8 mouse cellular contexts compared by ENCODE assay signal in genomic region chr2:131203816-131204409, GRCm38 (mm10). TPM values are rescaled to one million over a fixed set of nuclear protein-coding genes. Genes with fewer than 3 reads are reported as not detected.
DNase-seq lines count a peak whose midpoint lies in the region; ATAC-seq and TF ChIP-seq lines count a peak whose summit lies in the region.
"Had no signal": no experiment of that assay in that cellular context is flagged by ENCODE, and none has a peak within 500 bp of the region (broad histone marks: within the 10 kb centered on the region; RNA-seq: fewer than 3 reads in every experiment).

No protein-coding gene starts in this region.

- no peak overlapping the region for H3K4me2 ChIP-seq in kidney, embryonic 16.5 days (replicated peaks; ENCODE audit: low read depth, low read length)
- no peak overlapping the region for H3K4me2 ChIP-seq in embryonic facial prominence, embryonic 14.5 days (ENCODE audit: low read depth, low read length)
- no peak overlapping the region for H3K4me2 ChIP-seq in midbrain, embryonic 11.5 days

- peaks cover 12% of the 10 kb centered on the region for H3K4me1 ChIP-seq in kidney, embryonic 16.5 days (ENCODE audit: insufficient read depth, low read length)
- H3K4me1 ChIP-seq in embryonic facial prominence, embryonic 14.5 days (ENCODE audit: control insufficient read depth, insufficient read depth, low read length) = peaks cover 14% of the 10 kb centered on the region
- H3K4me1 ChIP-seq in midbrain, embryonic 11.5 days (ENCODE audit: control insufficient read depth, insufficient read depth, low read length) = no peaks in the 10 kb centered on the region

- no peak for ATAC-seq in kidney, embryonic 16.5 days (ENCODE audit: low FRiP score, low TSS enrichment)
- 0 out of 2 replicates have a peak, but pooled peaks have one; percentile 1 for ATAC-seq in embryonic facial prominence, embryonic 14.5 days (ENCODE audit: low read depth)
- no peak for ATAC-seq in midbrain, embryonic 11.5 days (ENCODE audit: low FRiP score)

- WGBS in kidney, embryonic 16.5 days = 72% methylated on average over 6 of the region's 6 CpGs
- WGBS in embryonic facial prominence, embryonic 14.5 days = 71% methylated on average over 6 of the region's 6 CpGs
- WGBS in midbrain, embryonic 11.5 days = 89% methylated on average over 6 of the region's 6 CpGs

- H3K27me3 ChIP-seq in kidney, embryonic 16.5 days (ENCODE audit: insufficient read depth, low read length) = no peaks in the 10 kb centered on the region
- H3K27me3 ChIP-seq in C2C12 (ENCODE audit: control insufficient read depth, insufficient read depth, insufficient read length) = no peaks in the 10 kb centered on the region
- H3K27me3 ChIP-seq in embryonic facial prominence, embryonic 14.5 days (replicated peaks; ENCODE audit: control insufficient read depth, insufficient read depth, low read length) = no peaks in the 10 kb centered on the region
- no peaks in the 10 kb centered on the region for H3K27me3 ChIP-seq in midbrain, embryonic 11.5 days (ENCODE audit: control insufficient read depth, insufficient read depth, low read length)

- peak overlapping the region; percentile 80 for H3K27ac ChIP-seq in kidney, embryonic 16.5 days (ENCODE audit: low read length)
- H3K27ac ChIP-seq in embryonic facial prominence, embryonic 14.5 days (replicated peaks; ENCODE audit: low read depth, low read length) = peak overlapping the region; percentile 80
- no peak overlapping the region for H3K27ac ChIP-seq in midbrain, embryonic 11.5 days (ENCODE audit: low read depth, low read length)

- no peak overlapping the region for H3K4me3 ChIP-seq in kidney, embryonic 16.5 days (ENCODE audit: low read length)
- H3K4me3 ChIP-seq in C2C12 (ENCODE audit: insufficient read depth, poor library complexity, severe bottlenecking) = no peak overlapping the region
- H3K4me3 ChIP-seq in embryonic facial prominence, embryonic 14.5 days (ENCODE audit: low read depth, low read length) = no peak overlapping the region
- H3K4me3 ChIP-seq in midbrain, embryonic 11.5 days (ENCODE audit: low read depth, low read length) = no peak overlapping the region

- no peak for TF ChIP-seq CTCF in C2C12 (IDR thresholded peaks at IDR 0.05; ENCODE audit: control insufficient read depth, insufficient read depth, insufficient read length)

- no peak overlapping the region for H3ac ChIP-seq in C2C12 (ENCODE audit: control insufficient read depth, insufficient read length, low read depth)

- H3K9ac ChIP-seq in kidney, embryonic 16.5 days (replicated peaks; ENCODE audit: low read length) = no peak overlapping the region
- 0 out of 2 replicates have a peak overlapping the region, but pooled peaks have one; percentile 8 for H3K9ac ChIP-seq in embryonic facial prominence, embryonic 14.5 days (ENCODE audit: low read depth, low read length)
- H3K9ac ChIP-seq in midbrain, embryonic 11.5 days (ENCODE audit: low read length) = no peak overlapping the region

- H3K36me3 ChIP-seq in kidney, embryonic 16.5 days (ENCODE audit: insufficient read depth, low read length) = peaks cover 6% of the 10 kb centered on the region; the same call in 1 of the 2 replicates
- peaks cover 28% of the 10 kb centered on the region for H3K36me3 ChIP-seq in C2C12 (ENCODE audit: control insufficient read depth, insufficient read depth)
- 0 out of 2 replicates have a peak, but pooled peaks cover 4% of the 10 kb centered on the region for H3K36me3 ChIP-seq in embryonic facial prominence, embryonic 14.5 days (ENCODE audit: control insufficient read depth, insufficient read depth, low read length)
- H3K36me3 ChIP-seq in midbrain, embryonic 11.5 days (ENCODE audit: control insufficient read depth, insufficient read depth, low read length) = no peaks in the 10 kb centered on the region

- no peaks in the 10 kb centered on the region for H3K79me2 ChIP-seq in C2C12 (ENCODE audit: control insufficient read depth, insufficient read depth)

- no peak for DNase-seq in kidney, adult 18-20 months
- DNase-seq in embryonic facial prominence, embryonic 14.5 days (ENCODE audit: low spot score) = peak; percentile 15
- DNase-seq in lung, postnatal 10 days = peak; percentile 27
- no peak for DNase-seq in midbrain, embryonic 11.5 days (ENCODE audit: low spot score, missing footprints)
- no peak for DNase-seq in frontal cortex, postnatal 36 days (ENCODE audit: low spot score in 2 of 2)
- DNase-seq: cerebellum, adult 11 months had no signal

- no peaks in the 10 kb centered on the region for H3K9me3 ChIP-seq in kidney, embryonic 16.5 days (ENCODE audit: low read length)
- no peaks in the 10 kb centered on the region for H3K9me3 ChIP-seq in embryonic facial prominence, embryonic 14.5 days (ENCODE audit: control insufficient read depth, low read length)
- no peaks in the 10 kb centered on the region for H3K9me3 ChIP-seq in midbrain, embryonic 11.5 days (ENCODE audit: control insufficient read depth, low read length)

- no peaks in the 10 kb centered on the region for H3K79me3 ChIP-seq in C2C12 (ENCODE audit: low read depth)

TF ChIP-seq in C2C12, 6 proteins besides CTCF, POLR2A, EP300 and RAD21:
- TF ChIP-seq USF1 (IDR thresholded peaks at IDR 0.05; ENCODE audit: low read depth) = no peak
- no peak for TF ChIP-seq MAX (IDR thresholded peaks at IDR 0.05)
- TF ChIP-seq MYOD1 (IDR thresholded peaks at IDR 0.05; ENCODE audit: control insufficient read depth, insufficient read length, low read depth) = no peak
- peak; percentile 52 for TF ChIP-seq CEBPB (IDR thresholded peaks at IDR 0.05; ENCODE audit: low read depth)

RNA-seq across cellular contexts. Expression of gene Ap5s1, which starts 3.0 kb away (rescaled TPM):
- 30.2 and 30.9 TPM in 2 replicates for polyA plus RNA-seq in kidney, embryonic 16.5 days (2015; fragmentation: Nextera tagmentation; extraction: Ambion mirVana)
- 24.1 TPM for polyA plus RNA-seq in C2C12 (2012; fragmentation: generic; extraction: Trizol)
- polyA plus RNA-seq in embryonic facial prominence, embryonic 14.5 days (2014; fragmentation: Nextera tagmentation; extraction: Ambion mirVana) = 23.5 and 25.1 TPM in 2 replicates
- 26.6 and 29.4 TPM in 2 replicates for polyA plus RNA-seq in midbrain, embryonic 11.5 days (2014; fragmentation: Nextera tagmentation; extraction: Ambion mirVana)

RNA-seq across cellular contexts. Expression of gene Spef1, which starts 16.8 kb away (rescaled TPM):
- polyA plus RNA-seq in kidney, embryonic 16.5 days (2015; fragmentation: Nextera tagmentation; extraction: Ambion mirVana) = 3.3 and 4.7 TPM in 2 replicates
- 7.6 TPM for polyA plus RNA-seq in C2C12 (2012; fragmentation: generic; extraction: Trizol)
- 5.5 and 9.9 TPM in 2 replicates for polyA plus RNA-seq in embryonic facial prominence, embryonic 14.5 days (2014; fragmentation: Nextera tagmentation; extraction: Ambion mirVana)
- polyA plus RNA-seq in midbrain, embryonic 11.5 days (2014; fragmentation: Nextera tagmentation; extraction: Ambion mirVana) = 6.3 and 7.1 TPM in 2 replicates

RNA-seq across cellular contexts. Expression of gene Cdc25b, which starts 17.2 kb away (rescaled TPM):
- 73.8 and 87.0 TPM in 2 replicates for polyA plus RNA-seq in kidney, embryonic 16.5 days (2015; fragmentation: Nextera tagmentation; extraction: Ambion mirVana)
- polyA plus RNA-seq in C2C12 (2012; fragmentation: generic; extraction: Trizol) = 73.8 TPM
- 51.2 and 60.8 TPM in 2 replicates for polyA plus RNA-seq in embryonic facial prominence, embryonic 14.5 days (2014; fragmentation: Nextera tagmentation; extraction: Ambion mirVana)
- polyA plus RNA-seq in midbrain, embryonic 11.5 days (2014; fragmentation: Nextera tagmentation; extraction: Ambion mirVana) = 122 and 130 TPM in 2 replicates

RNA-seq across cellular contexts. Expression of gene Cenpb, which starts 24.0 kb away (rescaled TPM):
- 9.7 and 10.1 TPM in 2 replicates for polyA plus RNA-seq in kidney, embryonic 16.5 days (2015; fragmentation: Nextera tagmentation; extraction: Ambion mirVana)
- polyA plus RNA-seq in C2C12 (2012; fragmentation: generic; extraction: Trizol) = 168 TPM
- polyA plus RNA-seq in embryonic facial prominence, embryonic 14.5 days (2014; fragmentation: Nextera tagmentation; extraction: Ambion mirVana) = 10.4 and 10.6 TPM in 2 replicates
- polyA plus RNA-seq in midbrain, embryonic 11.5 days (2014; fragmentation: Nextera tagmentation; extraction: Ambion mirVana) = 8.7 and 9.5 TPM in 2 replicates

RNA-seq across cellular contexts. Expression of gene Mavs, which starts 29.9 kb away (rescaled TPM):
- polyA plus RNA-seq in kidney, embryonic 16.5 days (2015; fragmentation: Nextera tagmentation; extraction: Ambion mirVana) = 37.9 TPM in 2 replicates
- polyA plus RNA-seq in C2C12 (2012; fragmentation: generic; extraction: Trizol) = 19.1 TPM
- 18.4 and 19.6 TPM in 2 replicates for polyA plus RNA-seq in embryonic facial prominence, embryonic 14.5 days (2014; fragmentation: Nextera tagmentation; extraction: Ambion mirVana)
- polyA plus RNA-seq in midbrain, embryonic 11.5 days (2014; fragmentation: Nextera tagmentation; extraction: Ambion mirVana) = 11.0 and 13.3 TPM in 2 replicates

Comparison
In these comparisons a context has a peak if more than half of its experiments do, and no peak if none do; other contexts are left out.
1. DNase-seq: peak in embryonic facial prominence, embryonic 14.5 days (single experiment) and lung, postnatal 10 days (single experiment); none in kidney, adult 18-20 months (single experiment), midbrain, embryonic 11.5 days (single experiment) and frontal cortex, postnatal 36 days (0 of 2).